Mouse (Mus musculus): ENCODE data around the gene Cbx5.

DNA sequence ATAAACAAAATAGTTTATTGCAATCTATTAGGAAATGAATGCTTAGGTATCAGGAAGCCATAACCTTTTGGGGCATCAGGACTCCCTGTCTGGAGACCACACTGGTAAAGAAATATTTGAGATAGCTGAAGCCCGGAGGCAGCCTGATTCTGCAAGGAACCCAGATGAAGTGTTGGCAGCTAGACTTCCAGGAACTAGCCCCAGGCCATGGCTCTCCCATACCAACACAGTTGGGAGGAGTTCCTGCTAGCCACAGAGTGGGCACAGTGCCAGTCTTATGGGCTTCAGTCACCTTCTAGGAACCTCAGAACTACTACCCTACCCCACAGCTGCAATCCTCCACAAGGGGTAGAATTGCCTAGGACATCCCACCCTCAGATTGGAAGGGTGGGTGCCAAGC is 20.4 kb upstream of the Cbx5 start:
- TF ChIP-seq POLR2A (IDR thresholded peaks at IDR 0.05; ENCODE audit: insufficient read length, low read depth) (no peak), USF1 (IDR thresholded peaks at IDR 0.05; ENCODE audit: low read depth) (no peak), MAX (IDR thresholded peaks at IDR 0.05; ENCODE audit: low read depth) (no peak)

Measured in myocyte (in vitro differentiated cells).